Mouse (Mus musculus) forebrain, postnatal 0 days (tissue): ENCODE measurements around the gene Gpr37l1. TPM values are rescaled to one million over a fixed set of nuclear protein-coding genes. Genes with fewer than 3 reads are reported as not detected.
A peak's percentile ranks its signal among the peaks of the same experiment; 100 is the strongest.
"Not testable (repeated sequence)": the region's sequence is repeated elsewhere in the genome, so short reads cannot be mapped to it uniquely, and the experiment has no call there.

Experiments used
- ATAC-seq: fragments of 200-750 bp; cut with Nextera tagmentation; 2 replicates; pipeline ENCODE4 v1.8.0; 2017; ENCODE audit warnings: mild to moderate bottlenecking, moderate library complexity
- DNase-seq: peaks from one replicate; pipeline ENCODE4 v3.0.0-alpha.2; 2015
- H3K27ac ChIP-seq: fragments of 300-500 bp; sonication (generic); 2 replicates; pipeline ENCODE4 v1.5.1; 2014; ENCODE audit warnings: low read depth, mild to moderate bottlenecking, antibody characterized with exemption, low read length, moderate library complexity, mixed read lengths
- H3K27me3 ChIP-seq: fragments of 300-500 bp; sonication (generic); 2 replicates; pipeline ENCODE4 v1.6.1; 2014; ENCODE audit warnings: mild to moderate bottlenecking, low read length, mixed read lengths; ENCODE audit not compliant: insufficient read depth
- H3K36me3 ChIP-seq: fragments of 300-500 bp; sonication (generic); 2 replicates; pipeline ENCODE4 v1.6.1; 2014; ENCODE audit warnings: mild to moderate bottlenecking, moderate library complexity; ENCODE audit not compliant: insufficient read depth
- H3K4me1 ChIP-seq: fragments of 300-500 bp; sonication (generic); 2 replicates; pipeline ENCODE4 v1.6.1; 2014; ENCODE audit warnings: antibody characterized with exemption; ENCODE audit not compliant: insufficient read depth
- H3K4me2 ChIP-seq: fragments of 300-500 bp; sonication (generic); 2 replicates; pipeline ENCODE4 v1.6.1; 2014; ENCODE audit warnings: low read depth, mild to moderate bottlenecking, moderate library complexity
- H3K4me3 ChIP-seq: fragments of 300-500 bp; sonication (generic); 2 replicates; pipeline ENCODE4 v1.5.1; 2014; ENCODE audit warnings: low read depth, low read length, mixed read lengths
- H3K9ac ChIP-seq: fragments of 300-500 bp; sonication (generic); 2 replicates; pipeline ENCODE4 v1.6.1; 2014; ENCODE audit warnings: mild to moderate bottlenecking
- H3K9me3 ChIP-seq: fragments of 300-500 bp; sonication (generic); 2 replicates; pipeline ENCODE4 v1.6.1; 2016; ENCODE audit warnings: low read length
- CTCF ChIP-seq: sonication (generic); IDR thresholded peaks from 2 replicates; pipeline ENCODE4 v1.5.1; 2016; ENCODE audit warnings: antibody characterized with exemption, control low read depth, low read depth
- WGBS: fragments of 180-500 bp; shearing (Covaris S2); extraction: QIAGEN DNeasy Blood & Tissue Kit; methylation state at CpG from one replicate; pipeline ENCODE4 v1.1.7; 2014; 5-methylcytosine and 5-hydroxymethylcytosine counted together
- polyA plus RNA-seq: library from polyadenylated mRNA; unstranded; fragments of >200 nt; fragmentation: Nextera tagmentation; extraction: Ambion mirVana; gene quantifications from 2 replicates; pipeline ENCODE4 v1.2.1, GENCODE M21; 2015
- total RNA-seq: library from RNA; depleted of rRNA; stranded (reverse); fragments of >200 nt; gene quantifications from 2 replicates; pipeline ENCODE4 v1.2.3, GENCODE M21; 2014

Gpr37l1 gene
- total and polyA plus RNA-seq, 2 experiments from 2014 or later = 5.9 to 7.6 TPM

DNA sequence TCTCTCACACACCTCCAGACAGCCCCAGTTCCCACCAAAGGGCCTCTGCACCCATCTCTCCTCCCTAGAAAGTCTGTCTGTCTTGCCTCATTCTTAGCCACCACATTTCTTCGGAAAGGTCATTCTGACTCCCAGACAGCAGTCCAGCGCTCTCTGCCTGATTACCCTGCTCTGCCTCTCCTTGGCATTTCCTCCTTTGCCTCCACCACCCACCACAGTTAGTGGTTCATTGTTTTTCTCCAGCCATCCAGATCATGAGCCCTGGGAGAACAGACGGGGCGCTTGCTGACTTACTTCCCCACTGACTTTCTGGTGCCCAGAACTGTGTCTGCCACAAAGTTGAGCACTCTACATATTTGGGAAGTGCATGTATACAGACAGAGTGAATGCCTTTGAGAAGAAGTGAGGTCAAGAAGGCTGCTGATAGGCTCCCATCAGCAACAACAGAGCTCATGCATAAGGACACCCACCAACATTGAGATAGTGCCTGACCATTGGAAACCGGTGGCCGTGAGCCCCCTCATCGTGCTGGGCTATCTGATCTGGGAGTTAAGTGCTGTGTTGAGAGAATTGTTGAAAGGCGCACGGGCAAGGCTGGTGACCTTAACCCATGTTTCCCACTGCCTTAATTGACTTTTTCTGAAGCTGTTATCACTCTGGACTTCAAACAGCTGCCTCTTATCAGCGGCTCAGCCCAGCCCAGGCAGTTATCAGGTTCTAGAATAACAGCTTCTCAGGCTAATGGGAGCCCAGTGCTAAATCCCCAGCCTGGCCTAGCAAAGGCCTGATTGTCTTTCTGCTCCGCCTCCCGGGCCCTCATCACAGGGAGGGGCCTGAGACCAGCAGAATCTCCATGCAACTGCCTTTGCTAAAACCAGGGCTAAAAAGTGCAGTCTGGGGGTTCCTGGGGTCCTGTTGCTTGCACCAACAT lies 37.0 kb upstream of the Gpr37l1 start:
- no peak for DNase-seq
- 32% methylated on average over 12 of the region's 12 CpGs for WGBS
- no peak overlapping the region for H3K4me3 ChIP-seq
- H3K9me3 ChIP-seq = no peaks in the 10 kb centered on the region
- H3K4me2 ChIP-seq = no peak overlapping the region
- no peak for TF ChIP-seq CTCF
- no peak overlapping the region for H3K9ac ChIP-seq
- H3K36me3 ChIP-seq = no peaks in the 10 kb centered on the region
- no peaks in the 10 kb centered on the region for H3K4me1 ChIP-seq
- no peaks in the 10 kb centered on the region for H3K27me3 ChIP-seq
- no peak overlapping the region for H3K27ac ChIP-seq
- ATAC-seq = no peak

DNA sequence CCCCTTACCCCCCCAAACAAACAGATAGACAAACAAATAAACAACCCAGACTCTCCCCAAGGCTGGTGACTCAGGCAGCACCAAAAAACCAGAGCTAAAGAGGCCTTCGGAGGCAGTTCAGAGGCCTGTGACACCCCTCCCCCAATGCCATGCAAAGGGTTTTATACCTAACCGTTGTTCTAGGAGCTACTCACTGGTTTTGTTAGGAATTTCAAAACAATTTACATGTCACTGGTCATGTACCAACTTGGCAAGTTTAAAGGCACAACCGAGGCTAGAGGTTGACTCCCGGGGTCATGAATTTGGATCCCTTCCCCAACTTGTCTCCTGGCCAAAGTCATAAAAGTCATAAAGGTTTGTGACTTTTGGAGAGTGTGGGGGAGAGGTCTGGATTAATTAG lies 32.9 kb upstream of the Gpr37l1 start:
- Histone ChIP-seq H3K4me2 (no peak overlapping the region), H3K4me1 (no peaks in the 10 kb centered on the region), H3K27me3 (no peaks in the 10 kb centered on the region), H3K9me3 (no peaks in the 10 kb centered on the region), H3K36me3 (no peaks in the 10 kb centered on the region), H3K4me3 (no peak overlapping the region), H3K9ac (no peak overlapping the region), H3K27ac (no peak overlapping the region)
- no peak for ATAC-seq
- DNase-seq = no peak
- TF ChIP-seq CTCF = no peak
- WGBS = 86% methylated on average over 4 of the region's 4 CpGs

DNA sequence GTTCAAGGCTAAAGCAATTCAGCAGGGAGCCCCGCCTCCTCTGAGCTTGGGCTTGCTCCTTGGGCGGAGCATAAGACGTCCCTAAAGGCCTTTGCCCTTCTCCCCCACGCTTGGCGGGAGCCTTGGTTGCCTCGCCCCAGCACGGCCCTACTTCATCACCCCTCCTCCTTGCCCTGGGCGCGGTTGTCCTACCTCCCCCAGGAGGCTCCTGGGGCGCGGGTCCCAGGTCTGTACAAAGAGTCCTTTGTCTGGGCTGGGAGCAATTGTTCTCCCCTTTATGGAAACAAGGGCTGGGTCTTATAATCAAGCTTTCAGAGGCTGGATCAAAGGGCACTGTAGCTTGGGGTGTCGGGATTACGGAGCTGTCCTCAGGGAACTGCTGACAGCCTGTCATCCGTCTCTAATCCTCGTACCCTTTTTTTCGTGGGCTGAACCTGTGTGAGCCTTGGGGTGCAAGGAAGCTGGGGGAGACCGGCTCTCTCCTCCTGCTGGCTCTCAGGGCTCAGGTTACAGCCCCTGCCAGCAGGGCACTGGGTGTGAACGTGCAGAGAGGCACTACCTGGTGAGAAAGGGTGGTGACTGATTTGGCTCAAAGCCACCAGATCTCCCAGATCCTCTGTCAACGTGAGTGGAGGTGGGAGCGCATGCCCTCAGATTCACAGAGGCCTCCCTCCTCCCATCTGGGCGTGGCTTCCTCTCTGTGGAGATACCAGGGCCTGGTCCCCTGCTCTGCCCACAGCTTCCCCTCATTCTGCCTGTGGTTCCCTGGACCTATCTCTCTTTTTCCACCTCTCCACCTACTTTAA lies 31.7 kb upstream of the Gpr37l1 start:
- WGBS = 3% methylated on average over 21 of the region's 21 CpGs
- TF ChIP-seq CTCF = no peak
- DNase-seq (peak; percentile 2), ATAC-seq (peak; percentile 20; the same call in 1 of the 2 replicates)
- Histone ChIP-seq H3K27me3 (no peaks in the 10 kb centered on the region), H3K4me1 (no peaks in the 10 kb centered on the region), H3K36me3 (no peaks in the 10 kb centered on the region), H3K27ac (no peak overlapping the region), H3K4me3 (no peak overlapping the region), H3K9ac (no peak overlapping the region), H3K9me3 (no peaks in the 10 kb centered on the region), H3K4me2 (peak overlapping the region; percentile 30; the same call in 1 of the 2 replicates)

DNA sequence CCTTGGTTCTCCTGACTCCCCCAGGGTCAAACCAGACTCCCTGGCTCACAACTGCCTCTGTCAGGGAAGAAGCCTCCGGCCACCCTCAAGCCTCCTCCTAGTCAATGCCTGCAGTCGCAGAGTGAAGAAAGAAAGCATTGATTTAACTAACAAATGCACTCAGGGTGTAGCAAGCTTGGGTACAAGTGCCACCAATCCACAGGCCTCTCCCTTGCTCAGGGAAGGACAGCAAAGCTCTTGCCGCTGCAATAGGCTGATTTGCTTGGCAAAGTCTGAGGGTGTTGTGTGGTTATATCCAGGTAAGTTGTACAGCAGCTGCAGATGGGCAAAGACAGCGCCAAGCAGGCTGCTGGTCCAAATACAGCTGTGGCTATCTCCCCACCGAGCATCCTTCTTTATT lies 30.9 kb upstream of the Gpr37l1 start:
- no peak for DNase-seq

DNA sequence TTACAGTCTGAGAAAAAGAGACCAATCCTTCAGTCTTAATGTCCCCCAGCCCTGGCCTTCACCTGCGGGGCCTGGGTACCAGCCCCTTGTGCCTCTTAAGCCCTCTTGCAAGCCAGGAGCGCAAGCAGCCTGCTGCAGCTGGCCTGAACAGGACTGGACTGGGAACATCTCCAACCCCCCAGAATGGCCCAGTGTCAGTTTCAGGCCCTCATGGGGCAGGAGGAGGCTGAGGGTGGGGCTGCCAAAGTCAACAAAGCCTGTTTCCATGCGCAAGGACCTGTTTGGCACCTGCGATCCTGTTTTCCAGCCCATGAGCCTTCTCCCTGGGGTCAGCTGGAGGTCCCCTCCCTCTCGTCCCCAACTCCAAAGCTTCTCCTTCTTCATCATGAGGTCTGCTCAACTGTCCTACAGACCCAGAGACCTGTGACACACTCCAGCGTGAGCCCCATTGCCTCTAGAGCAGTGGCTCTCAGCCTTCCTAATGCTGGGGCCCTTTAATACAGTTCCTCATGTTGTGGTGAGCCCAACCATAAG lies 28.5 kb upstream of the Gpr37l1 start:
- ATAC-seq (no peak), DNase-seq (no peak)
- H3K27ac ChIP-seq = no peak overlapping the region
- H3K36me3 ChIP-seq = no peaks in the 10 kb centered on the region
- H3K9ac ChIP-seq = no peak overlapping the region
- H3K9me3 ChIP-seq = no peaks in the 10 kb centered on the region
- TF ChIP-seq CTCF = no peak
- 88% methylated on average over 6 of the region's 6 CpGs for WGBS
- H3K4me2 ChIP-seq = no peak overlapping the region
- no peak overlapping the region for H3K4me3 ChIP-seq
- no peaks in the 10 kb centered on the region for H3K4me1 ChIP-seq
- H3K27me3 ChIP-seq = no peaks in the 10 kb centered on the region

More for the DNA sequence above, 30.9 kb upstream of the Gpr37l1 start:
- Histone ChIP-seq H3K9ac (no peak overlapping the region), H3K27ac (no peak overlapping the region), H3K4me1 (no peaks in the 10 kb centered on the region), H3K9me3 (no peaks in the 10 kb centered on the region), H3K4me3 (no peak overlapping the region), H3K4me2 (no peak overlapping the region), H3K27me3 (no peaks in the 10 kb centered on the region), H3K36me3 (no peaks in the 10 kb centered on the region)
- no peak for ATAC-seq
- 32% methylated on average over 5 of the region's 5 CpGs for WGBS
- no peak for TF ChIP-seq CTCF

DNA sequence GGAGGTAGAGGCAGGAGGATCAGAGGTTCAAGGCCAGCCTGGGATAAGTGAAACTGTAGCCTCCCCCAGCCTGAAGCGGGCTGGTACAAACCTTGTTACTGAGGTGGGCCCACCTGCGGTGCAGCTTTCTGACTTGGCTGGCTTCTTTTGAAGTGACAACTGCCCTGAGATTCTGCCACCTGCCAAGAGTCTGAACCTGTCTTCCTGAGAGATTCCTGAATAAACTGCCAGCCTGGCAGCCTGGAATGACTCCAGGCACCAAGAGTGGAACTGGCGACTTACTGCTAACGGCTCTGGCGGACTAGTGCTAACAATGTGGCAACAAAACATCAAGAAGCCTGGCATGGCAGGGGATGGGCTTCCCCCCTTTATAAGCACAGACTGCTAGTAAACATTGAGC lies 26.9 kb upstream of the Gpr37l1 start:
- ATAC-seq, H3K9me3 ChIP-seq, H3K36me3 ChIP-seq, H3K27me3 ChIP-seq, H3K9ac ChIP-seq, H3K4me1 ChIP-seq, H3K4me3 ChIP-seq, H3K27ac ChIP-seq, H3K4me2 ChIP-seq: not testable (repeated sequence)
- DNase-seq = peak; percentile 29
- WGBS = 39% methylated on average over 5 of the region's 5 CpGs

DNA sequence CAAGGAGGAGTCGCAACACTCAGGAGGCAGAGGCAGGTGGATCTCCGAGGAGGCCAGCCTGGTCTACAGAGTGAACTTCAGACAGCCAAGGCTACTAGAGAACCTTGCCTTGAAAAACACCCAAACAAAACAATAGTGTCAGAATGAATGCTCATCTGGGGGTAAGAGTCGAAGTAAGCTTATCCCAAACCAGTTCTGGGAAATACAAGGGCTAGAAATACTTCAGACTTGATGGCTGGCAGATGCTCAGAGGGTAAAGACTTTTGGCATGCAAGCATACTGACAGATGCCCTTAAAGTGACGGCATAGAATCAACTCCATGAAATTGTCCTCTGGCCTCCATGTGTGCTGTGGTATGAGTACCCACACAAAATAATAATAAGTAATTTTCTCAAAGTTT lies 21.7 kb upstream of the Gpr37l1 start:
- no peaks in the 10 kb centered on the region for H3K27me3 ChIP-seq
- no peak overlapping the region for H3K9ac ChIP-seq
- TF ChIP-seq CTCF = no peak
- no peak for DNase-seq
- H3K36me3 ChIP-seq = no peaks in the 10 kb centered on the region
- H3K27ac ChIP-seq = no peak overlapping the region
- no peaks in the 10 kb centered on the region for H3K4me1 ChIP-seq
- no peak for ATAC-seq
- no peak overlapping the region for H3K4me3 ChIP-seq
- WGBS = 90% methylated on average over 4 of the region's 4 CpGs
- no peak overlapping the region for H3K4me2 ChIP-seq
- H3K9me3 ChIP-seq = no peaks in the 10 kb centered on the region
